Mouse (Mus musculus) adipocyte (in vitro differentiated cells): ENCODE measurements around the gene Cebpg.

Source experiments
- DNase-seq: peaks from one replicate; pipeline ENCODE4 v3.0.0-alpha.2; 2016; ENCODE audit warnings: low spot score

Gene Cebpg

DNA sequence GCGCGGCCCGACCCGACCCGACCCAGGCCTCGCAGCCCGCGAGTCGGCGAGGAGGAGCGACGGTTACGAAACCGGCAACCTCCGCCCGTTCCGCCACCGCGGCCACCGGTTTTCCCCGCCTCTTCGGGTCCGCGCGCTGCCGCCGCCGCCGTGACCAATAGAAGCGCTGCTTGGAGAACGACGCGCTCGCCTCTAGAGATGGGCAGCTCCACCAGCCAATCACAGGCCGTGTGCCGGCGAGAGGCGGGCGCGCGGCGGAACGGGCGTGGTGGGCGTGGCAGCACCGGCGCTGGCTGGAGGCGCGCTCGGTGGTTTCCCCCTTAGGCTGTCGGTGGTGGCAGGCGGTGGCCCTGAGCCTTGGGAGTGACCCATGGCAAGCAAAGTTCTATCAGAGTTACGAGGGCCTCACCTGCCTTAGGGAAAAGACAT lies at the start of gene Cebpg:
Gene Cebpg (minus strand): TSS at position 138 of the 429 bp plus-strand sequence.
- DNase-seq = peak; percentile 86

DNA sequence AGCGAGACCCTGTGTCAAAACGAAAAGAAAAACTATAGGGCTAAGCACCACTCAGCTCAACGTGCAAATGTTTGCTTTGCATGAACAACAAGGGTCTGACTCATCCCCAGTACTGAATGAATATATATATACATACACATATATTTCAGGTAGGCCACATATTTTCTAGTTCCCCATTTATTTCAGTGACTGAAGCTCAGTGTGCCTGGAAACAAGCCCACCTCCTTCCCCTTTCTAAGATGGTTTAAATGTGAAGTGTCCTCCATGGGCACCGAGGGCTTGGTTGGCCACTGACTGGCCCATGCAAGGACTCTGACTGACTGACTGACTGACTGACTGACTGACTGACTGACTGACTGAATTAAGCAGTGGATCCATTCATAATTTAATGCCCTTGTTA lies 43.2 kb upstream of the Cebpg start:
- no peak for DNase-seq

DNA sequence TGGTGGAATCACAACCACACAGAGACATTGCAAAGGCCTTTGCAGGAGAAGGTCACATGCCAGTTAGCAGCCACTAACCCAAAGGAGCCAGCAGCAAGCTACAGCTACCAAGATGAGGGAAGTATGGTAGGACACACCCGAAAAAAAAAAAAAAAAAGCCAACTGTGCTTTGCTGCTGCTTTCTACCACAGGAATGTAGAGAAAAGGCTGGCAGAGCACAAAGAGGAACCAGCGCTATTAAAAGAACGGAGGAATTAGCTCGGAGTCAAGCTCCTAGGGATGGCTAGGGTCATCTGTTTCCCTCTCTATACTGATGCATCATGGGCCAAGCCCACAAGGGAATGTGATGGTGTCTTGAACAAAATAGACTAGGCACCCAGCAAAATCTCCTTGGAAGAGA lies 42.4 kb upstream of the Cebpg start:
- DNase-seq = no peak

DNA sequence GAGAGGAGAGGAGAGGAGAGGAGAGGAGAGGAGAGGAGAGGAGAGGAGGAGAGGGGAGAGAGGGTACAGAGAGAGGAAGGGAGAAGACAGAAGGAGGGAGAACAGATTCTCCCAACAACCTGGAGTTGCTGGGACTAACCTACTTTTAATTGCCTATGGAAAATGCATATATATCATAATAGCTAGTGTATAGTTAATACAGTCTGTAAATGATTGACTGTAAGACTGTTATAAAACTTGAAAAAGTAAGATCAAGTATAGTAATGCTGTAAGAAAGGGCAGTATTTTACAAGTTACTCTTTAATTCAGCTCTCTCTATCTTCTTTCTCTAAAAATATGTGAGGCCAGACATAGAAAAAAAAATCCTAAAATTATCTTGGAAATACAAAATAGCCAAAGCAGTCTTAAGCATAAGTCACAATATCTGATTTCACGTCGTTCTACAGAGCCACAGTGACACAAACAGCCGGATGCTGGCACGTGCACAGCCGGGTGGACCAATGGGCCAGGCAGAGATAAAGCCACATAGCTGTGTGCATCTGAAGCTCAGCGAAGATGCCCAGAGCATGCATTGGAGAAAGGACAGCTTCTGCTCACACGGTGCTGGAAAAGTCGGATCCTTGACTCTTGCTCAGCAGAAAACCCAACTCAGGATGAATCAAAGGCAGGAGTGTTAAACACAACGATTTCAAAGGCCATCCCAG lies 38.8 kb upstream of the Cebpg start:
- DNase-seq = no peak

DNA sequence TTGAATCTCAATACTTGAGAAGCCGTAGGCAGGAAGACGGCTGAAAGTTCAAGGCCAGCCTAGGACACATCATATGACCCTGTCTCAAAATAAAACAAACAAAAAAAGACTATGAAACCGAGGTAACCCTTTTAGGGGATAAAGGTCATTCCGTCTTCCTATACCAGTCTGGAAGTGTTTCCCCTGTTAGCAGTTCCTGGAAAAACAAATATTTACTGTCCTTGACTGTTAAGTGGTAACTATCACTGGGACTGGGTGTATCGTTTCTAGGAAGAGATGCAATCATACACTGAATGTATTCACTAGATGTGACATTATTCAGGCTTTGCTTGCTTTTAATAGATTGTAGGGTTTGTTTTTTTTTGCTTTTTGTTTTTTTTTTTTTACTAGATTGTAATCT lies 34.2 kb upstream of the Cebpg start:
- DNase-seq = no peak

DNA sequence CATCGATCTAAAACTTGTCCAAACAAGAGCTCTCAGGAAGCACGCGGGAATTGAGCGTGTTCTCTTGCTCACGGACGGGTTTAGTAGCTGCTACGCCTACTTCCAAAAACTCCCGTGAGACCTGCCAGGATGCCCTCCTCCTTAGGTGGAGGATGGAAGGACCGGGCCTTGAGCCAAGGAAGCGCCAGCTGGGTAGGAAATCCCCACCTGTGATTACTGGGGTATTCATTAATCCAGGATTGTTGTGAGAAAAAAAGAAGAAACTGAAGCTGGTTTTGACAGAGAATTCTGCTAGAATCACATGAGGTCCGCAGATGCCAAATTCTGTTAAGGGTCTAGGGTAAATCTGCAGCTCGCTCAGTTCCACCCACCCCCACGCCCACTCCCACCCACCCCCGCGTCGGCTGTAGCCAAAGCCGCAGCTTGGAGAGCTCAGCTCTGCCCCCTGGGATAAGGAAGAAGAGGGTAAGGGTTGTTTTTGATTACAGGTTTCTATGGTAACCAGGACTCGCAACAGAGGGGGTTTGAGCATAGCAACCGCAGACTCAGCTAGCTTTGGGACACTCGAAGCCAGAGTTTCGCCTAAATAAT lies 30.0 kb upstream of the Cebpg start:
- no peak for DNase-seq

DNA sequence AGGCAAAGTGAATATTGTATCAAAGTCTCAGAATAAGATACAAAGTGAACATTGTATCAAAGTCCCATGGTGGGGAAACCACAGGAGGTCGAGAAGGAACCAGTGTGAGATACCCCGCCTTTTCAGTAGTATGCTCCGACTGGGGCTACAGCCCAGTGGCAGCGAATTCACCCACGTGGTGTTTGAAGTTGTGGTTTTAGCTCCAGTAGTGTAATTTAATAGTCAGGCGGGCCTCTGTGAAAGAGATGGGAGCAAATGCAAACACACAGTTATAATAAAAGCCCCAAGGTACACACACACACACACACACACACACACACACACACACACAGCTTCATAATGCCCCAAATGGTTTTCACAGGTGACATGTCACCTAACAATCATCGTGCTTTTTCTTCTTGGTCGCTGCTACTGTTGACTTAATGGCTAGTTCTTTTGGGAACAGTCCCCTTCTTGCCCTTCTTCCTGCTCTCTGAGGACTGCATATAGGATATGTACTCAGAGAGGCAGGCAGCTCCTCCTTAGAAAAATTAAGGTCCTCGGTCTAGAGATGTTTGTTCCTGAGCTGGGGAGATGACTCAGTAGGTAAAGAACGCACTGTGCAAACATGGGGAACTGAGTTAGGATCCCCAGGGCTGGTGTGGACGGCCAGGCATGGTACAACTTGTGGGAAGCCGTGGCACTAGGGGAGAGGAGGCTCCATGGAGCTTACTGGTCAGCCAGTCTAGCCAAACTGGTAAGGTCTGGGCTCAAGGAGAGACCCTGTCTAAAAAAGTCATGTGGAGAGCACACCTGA lies 28.4 kb upstream of the Cebpg start:
- no peak for DNase-seq

DNA sequence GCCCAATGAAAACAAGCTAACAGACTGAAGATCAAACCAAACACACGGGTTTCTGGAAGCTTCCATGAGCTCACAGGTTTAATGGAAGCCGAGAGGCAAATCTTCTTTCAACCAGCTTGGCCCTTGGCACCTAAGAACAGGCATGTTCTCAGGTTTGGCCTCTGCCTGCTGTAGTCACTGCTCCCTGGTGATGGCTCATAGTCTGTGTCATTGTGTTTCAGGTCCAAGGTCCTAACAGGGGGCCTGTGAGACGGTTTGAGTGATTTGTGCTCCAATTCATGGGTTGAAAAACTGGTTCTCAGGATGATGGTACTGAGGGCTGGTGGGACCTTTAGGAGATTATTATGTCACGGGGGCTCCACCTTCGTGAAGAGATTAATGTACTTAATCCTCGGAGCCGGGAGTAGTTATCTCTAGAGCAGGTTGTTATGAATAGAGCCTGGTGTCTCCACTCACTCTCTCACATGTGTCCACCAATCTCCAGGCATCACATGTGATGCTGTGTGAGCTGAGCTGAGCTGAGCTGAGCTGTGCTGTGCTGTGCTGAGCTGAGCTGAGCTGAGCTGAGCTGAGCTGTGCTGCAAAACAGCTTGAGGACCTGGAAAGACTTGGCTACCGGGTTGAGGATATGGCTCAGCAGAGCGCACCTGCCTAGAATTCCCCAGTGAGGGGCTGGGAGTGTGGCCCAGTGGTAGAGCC lies 25.2 kb upstream of the Cebpg start:
- DNase-seq = no peak

DNA sequence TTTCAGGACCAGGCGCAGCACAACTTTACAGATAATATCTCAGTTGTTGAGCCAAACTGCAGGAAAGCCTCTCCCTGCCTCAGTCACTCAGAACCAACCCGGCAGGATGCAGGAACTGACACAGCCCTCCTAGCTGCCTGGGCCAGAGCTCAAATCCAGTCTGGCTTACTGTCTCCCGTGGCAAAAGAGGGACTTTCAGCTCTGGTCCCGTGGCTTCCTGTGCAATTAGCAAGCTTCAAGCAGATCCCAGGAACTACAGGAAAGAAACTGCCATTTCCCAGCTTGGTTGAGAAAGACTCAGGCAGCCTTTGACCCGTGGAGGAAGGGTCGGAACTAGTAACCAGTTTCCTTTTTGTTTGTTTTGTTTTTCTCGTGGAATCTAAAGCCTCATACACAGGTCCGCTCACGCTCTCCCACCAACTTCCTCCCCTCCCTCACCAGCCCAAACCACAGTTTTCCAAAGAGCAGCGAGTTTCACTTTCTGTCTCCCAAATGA lies 24.5 kb upstream of the Cebpg start:
- DNase-seq = peak; percentile 73

DNA sequence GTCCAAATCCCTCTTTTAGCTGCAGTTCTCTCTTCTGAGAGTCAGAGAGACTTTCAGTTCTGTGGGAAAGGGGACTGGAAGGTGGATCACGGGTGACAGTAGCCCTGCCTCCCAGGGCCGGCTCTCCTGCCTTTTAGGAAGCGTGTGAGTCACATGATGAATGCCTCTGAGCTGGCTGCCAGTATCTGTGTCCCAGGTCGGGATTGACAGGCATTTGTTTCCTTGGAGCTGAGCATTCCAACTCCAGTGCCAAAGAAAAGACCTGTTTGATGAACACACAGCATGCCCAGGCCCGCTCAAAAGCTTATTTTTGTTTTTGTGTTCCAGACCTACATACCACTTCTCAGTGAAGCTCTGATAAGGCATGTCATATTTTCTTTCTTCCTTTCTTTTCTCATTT lies 20.3 kb upstream of the Cebpg start:
- peak; percentile 88 for DNase-seq

DNA sequence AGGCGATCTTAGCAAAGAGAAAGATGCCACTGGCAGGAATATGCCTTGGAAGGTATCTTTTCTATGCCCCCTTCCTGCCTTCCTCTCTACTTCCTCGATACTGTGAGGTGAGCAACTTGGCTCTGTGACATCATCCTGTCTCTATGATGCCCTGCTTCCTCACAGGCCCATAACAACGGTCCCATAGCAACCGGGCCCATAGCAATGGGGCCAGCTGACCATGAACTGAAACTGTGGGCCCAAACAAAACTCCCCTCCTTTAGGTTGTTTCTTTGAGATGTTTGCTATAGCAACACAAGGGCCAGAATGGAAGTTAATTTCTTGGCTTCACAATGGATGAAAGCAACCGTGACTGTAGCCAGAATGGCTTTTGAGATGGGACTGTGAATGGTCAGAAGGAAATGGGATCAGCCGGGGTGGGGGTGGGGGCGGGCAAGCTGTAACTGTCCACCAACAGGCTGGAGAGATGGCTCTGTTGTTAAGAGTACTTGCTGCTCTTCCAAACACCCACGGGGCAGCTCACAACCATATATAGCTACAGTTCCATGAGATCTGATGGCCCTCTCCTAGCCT lies 10.4 kb upstream of the Cebpg start:
- no peak for DNase-seq

DNA sequence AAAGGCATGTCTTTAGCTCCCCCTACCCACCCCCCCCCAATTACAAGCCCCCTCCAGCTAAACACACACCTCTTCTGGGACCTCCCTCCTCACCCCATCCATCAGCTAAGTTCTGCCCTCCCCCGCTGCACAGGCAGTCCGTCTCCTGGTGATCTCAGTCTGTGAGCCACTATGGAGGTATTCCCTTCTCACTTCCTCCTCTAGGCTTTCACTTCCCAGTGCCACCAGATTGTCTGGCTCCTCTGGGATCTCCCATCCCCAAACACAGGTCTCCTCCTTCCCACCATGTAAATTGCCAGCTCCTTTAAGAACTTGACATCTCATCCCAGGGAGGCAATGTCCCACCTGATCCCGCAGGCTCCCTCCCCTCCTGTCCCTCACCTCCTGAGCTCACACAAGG lies 9.6 kb upstream of the Cebpg start:
- DNase-seq = no peak

DNA sequence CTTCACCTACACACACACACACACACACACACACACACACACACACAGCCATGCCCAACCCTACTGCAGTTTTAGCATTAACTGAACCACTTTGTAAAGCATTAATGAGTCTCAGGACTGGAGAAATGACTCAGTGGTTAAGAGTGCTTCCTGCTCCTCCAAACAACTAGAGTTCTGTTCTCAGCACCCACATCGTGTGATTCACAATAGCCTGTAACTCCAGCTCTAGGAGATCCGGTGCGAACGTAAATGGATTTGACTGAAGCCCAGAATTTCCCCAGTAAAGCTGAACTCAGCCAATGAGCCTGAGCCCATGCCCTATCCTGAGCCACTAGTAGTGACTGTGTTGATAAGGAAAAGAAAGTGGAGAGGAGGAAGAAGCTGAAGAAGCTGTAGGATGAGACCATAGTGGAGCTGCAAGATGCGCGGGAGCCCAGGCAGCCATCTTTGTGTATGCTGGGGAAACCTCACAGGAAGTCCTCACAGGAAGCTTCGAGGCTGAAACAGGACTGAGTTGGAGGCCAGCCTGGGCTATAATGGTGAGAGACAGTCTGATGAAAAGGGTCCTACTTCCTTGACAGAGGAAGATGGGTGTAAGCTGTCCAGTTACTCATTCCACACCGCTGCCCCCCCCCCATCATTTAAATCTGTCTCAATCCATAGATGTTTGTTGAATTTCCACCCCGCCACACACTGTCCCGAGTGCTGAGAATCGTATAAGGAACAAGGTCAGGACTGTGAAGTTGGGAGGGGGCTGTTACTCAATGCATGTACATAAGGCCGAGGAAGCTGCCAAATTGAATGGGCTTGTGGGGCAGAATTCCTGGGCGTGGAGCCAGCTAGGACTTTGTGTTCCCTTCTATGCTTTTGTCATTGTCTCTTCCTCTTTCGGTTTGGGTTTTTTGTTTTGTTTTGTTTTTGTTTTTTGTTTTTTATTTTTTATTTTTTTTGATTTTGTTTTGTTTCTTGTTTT lies 8.2 kb upstream of the Cebpg start:
- DNase-seq = peak; percentile 82

DNA sequence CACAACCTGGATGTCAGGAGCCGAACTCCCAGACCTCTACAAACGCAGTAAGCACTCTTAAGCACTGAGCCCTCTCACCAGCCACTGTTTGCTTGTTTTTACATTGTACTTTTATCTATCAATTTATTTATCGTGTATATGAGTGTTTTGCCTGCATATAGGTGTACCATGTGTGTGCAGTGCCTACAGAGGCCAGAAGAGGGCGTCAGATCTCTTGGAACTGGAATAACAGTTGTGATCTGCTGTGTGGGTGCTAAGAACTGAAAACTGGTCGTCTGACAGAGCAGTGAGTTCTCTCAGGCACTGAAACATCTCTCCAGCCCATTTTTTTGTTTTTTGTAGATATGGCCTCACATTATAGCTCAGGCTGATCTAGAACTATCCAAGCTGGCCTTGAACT lies 3.1 kb upstream of the Cebpg start:
- no peak for DNase-seq

DNA sequence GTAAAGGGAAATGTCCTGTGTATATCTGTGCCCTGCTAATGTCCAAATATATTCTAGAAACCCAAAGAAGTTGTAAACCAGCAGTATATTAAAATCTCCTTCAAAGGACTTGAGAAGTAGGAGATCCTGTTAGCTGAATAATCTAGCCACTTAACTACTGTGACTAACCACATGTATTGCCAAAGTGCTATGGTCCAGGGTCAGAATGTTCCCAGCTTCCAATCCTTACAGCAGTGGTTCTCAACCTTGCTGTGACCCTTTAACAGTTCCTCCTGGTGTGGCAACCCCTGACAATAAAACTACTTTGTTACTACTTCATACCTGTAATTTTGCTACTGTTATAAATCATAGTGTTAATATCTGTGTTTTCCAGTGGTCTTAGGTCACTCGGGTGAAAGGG lies 2.0 kb upstream of the Cebpg start:
- DNase-seq = no peak

DNA sequence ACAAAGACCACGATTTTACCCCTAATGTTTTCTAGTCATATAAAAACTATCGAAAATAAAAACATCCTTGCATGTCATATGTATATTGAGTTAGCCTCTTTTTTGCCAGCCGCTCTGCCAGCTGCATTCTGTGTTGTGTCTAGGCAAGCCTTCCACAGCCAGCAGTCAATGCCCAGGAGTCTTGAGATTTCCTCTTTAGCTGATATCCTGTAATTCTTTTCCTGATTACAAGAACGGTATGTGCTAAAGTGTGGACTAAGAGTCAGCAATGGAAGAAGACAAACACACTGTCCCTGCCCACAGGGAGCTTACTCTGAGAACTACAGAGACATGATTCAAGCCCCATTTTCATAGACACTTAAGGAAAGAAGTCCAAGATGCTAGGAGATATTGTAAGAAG lies 1.2 kb upstream of the Cebpg start:
- peak; percentile 20 for DNase-seq

DNA sequence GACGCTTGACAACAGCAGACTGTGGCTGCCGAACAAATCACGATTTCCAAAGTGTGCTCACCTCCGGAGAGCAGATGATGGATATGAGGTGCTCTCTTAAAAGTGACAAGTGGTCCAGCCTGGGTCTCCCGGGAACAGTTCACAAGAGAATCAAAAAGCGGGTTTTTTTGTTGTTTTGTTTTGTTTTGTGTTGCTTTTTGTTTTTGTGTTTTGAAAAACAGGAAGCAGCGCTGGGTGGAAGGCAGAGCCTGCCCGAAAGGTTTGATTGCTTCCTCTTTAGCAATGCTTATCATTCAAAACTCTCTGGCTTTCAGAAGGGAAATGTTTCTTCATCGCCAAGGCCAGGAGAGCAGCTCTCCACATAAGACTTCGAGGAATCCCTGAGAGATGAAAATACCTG lies 626 bp upstream of the Cebpg start:
- DNase-seq = peak; percentile 29

DNA sequence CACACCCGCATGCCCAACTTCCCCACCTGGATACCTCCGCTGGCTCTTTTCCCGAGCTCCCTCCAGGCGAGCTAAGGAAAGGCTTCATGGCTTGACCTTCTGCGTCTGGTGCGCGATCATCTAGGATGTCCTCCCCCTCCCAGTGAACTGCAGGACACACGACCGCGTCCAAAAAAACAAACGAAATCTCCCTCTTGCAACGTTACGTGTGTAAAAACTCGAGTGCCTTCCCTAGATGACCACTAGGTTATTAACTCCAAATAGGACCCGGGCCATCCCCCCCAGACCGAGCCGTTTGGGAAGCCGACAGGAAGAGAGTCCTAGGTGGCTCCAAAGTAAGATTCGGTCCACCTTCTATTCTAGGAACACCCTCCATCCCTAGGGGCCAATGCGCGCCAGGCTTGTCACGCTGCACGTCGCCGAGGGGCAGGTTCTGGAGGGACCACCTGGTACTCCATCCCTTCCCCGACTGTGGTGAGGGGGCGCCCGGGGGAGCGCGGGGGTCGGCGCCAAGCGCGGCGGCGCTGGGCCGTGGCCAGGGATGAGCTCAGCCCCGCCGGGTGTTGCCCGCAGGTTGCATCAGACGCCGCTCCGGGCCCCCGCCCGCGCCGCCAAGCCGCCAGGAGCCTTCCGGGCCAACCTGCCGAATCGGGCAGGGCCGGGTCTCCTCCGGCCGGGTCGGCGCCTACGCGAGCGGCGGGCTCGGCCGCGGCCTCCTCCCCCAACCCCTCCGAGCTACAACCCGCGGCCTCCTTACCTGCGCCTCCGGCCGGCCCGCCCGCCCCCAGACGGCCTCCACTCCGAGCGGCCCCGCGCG lies 546 bp downstream of the Cebpg start:
- peak; percentile 51 for DNase-seq

DNA sequence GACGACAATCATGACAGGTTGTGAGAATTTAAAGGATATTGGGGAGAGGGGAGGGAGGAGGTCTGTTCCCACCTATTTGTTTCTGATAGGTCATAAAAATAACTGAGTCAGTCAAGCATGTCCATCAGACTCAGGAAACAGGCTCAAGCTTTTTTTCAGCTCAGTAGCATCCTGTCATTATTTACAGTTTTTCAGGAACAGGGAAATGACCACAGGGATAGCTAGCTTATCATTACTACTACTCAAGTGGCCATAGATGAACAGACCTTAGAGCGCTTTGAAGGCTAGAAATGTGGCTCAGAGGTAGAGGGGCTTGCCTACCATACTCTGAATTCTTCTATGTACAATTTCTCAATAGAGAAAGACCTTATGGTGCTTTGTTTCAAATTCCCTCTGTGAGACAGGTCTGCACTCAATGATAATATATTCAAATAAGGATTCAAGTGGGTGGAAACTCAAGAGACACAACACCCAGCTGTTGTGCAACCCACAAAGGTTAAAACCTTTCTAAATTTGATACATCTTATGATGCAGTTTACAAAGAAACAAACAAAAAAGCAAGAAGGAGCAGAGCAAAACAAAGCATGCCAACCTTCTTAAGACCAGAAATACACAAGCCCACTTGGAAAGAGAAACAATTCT lies 1.3 kb downstream of the Cebpg start:
- DNase-seq = peak; percentile 56
